Mouse (Mus musculus) midbrain, embryonic 16.5 days (tissue): ENCODE measurements around the gene Hhipl1. TPM values are rescaled to one million over a fixed set of nuclear protein-coding genes. Genes with fewer than 3 reads are reported as not detected.

Source experiments
- ATAC-seq: fragments of 200-750 bp; cut with Nextera tagmentation; 2 replicates; pipeline ENCODE4 v1.8.0; 2017; ENCODE audit warnings: moderate TSS enrichment
- H3K27ac ChIP-seq: fragments of 300-500 bp; sonication (generic); 2 replicates; pipeline ENCODE4 v1.5.1; 2014; ENCODE audit warnings: mild to moderate bottlenecking, low read length, mixed read lengths
- H3K27me3 ChIP-seq: fragments of 300-500 bp; sonication (generic); 2 replicates; pipeline ENCODE4 v1.6.1; 2014; ENCODE audit warnings: low read depth, low read length, mixed read lengths; ENCODE audit not compliant: control insufficient read depth, insufficient read depth
- H3K36me3 ChIP-seq: fragments of 300-500 bp; sonication (generic); 2 replicates; pipeline ENCODE4 v1.6.1; 2014; ENCODE audit warnings: mild to moderate bottlenecking, low read length, moderate library complexity, mixed read lengths; ENCODE audit not compliant: control insufficient read depth, insufficient read depth
- H3K4me1 ChIP-seq: fragments of 300-500 bp; sonication (generic); 2 replicates; pipeline ENCODE4 v1.6.1; 2014; ENCODE audit warnings: mild to moderate bottlenecking, low read length, mixed read lengths; ENCODE audit not compliant: control insufficient read depth, insufficient read depth
- H3K4me2 ChIP-seq: fragments of 300-500 bp; sonication (generic); 2 replicates; pipeline ENCODE4 v1.6.1; 2014; ENCODE audit warnings: mild to moderate bottlenecking, low read length, mixed read lengths
- H3K4me3 ChIP-seq: fragments of 300-500 bp; sonication (generic); 2 replicates; pipeline ENCODE4 v1.5.1; 2014; ENCODE audit warnings: low read depth, mild to moderate bottlenecking, low read length, moderate library complexity, mixed read lengths
- H3K9ac ChIP-seq: fragments of 300-500 bp; sonication (generic); 2 replicates; pipeline ENCODE4 v1.6.1; 2014; ENCODE audit warnings: low read depth, low read length, mixed read lengths
- H3K9me3 ChIP-seq: fragments of 300-500 bp; sonication (generic); replicated peaks from 2 replicates; pipeline ENCODE4 v1.6.1; 2014; ENCODE audit warnings: mild to moderate bottlenecking, low read length, mixed read lengths; ENCODE audit not compliant: control insufficient read depth, poor library complexity, severe bottlenecking
- WGBS: fragments of 180-500 bp; shearing (Covaris S2); extraction: QIAGEN DNeasy Blood & Tissue Kit; methylation state at CpG from one replicate; pipeline ENCODE4 v1.1.7; 2014; 5-methylcytosine and 5-hydroxymethylcytosine counted together
- polyA plus RNA-seq: library from polyadenylated mRNA; unstranded; fragments of >200 nt; fragmentation: Nextera tagmentation; extraction: Ambion mirVana; gene quantifications from 2 replicates; pipeline ENCODE4 v1.2.1, GENCODE M21; 2015

The Hhipl1 gene
- polyA plus RNA-seq, 1 experiment from 2014 or later: 2.7 TPM

- H3K27ac ChIP-seq: no peak overlapping the region
- no peak overlapping the region for H3K9ac ChIP-seq
- H3K4me2 ChIP-seq: no peak overlapping the region
- H3K27me3 ChIP-seq: no peaks in the 10 kb centered on the region
- no peaks in the 10 kb centered on the region for H3K9me3 ChIP-seq
- 92% methylated on average over 5 of the region's 5 CpGs for WGBS
- ATAC-seq: no peak
- no peak overlapping the region for H3K4me3 ChIP-seq
- H3K4me1 ChIP-seq: peaks cover 70% of the 10 kb centered on the region
- no peaks in the 10 kb centered on the region for H3K36me3 ChIP-seq
Observed at GRCm38 (mm10) chr12:108269699-108270098, 36.4 kb upstream of the Hhipl1 start.

- Histone ChIP-seq H3K4me3 (0 out of 2 replicates have a peak overlapping the region, but pooled peaks have one; percentile 11), H3K27ac (peak overlapping the region; percentile 34; the same call in 1 of the 2 replicates), H3K36me3 (no peaks in the 10 kb centered on the region), H3K4me1 (peaks cover 63% of the 10 kb centered on the region), H3K9me3 (no peaks in the 10 kb centered on the region), H3K9ac (peak overlapping the region; percentile 50; the same call in 1 of the 2 replicates), H3K27me3 (no peaks in the 10 kb centered on the region), H3K4me2 (peak overlapping the region; percentile 98)
- ATAC-seq: no peak
- WGBS: 47% methylated on average over 13 of the region's 13 CpGs
Observed at GRCm38 (mm10) chr12:108270240-108270919, 35.7 kb upstream of the Hhipl1 start.

GRCm38 (mm10) chr12:108271351-108272142, 34.5 kb upstream of the Hhipl1 start:
- ATAC-seq: no peak
- no peak overlapping the region for H3K27ac ChIP-seq
- no peaks in the 10 kb centered on the region for H3K27me3 ChIP-seq
- H3K36me3 ChIP-seq: no peaks in the 10 kb centered on the region
- H3K4me1 ChIP-seq: peaks cover 52% of the 10 kb centered on the region
- H3K4me2 ChIP-seq: peak overlapping the region; percentile 98
- no peaks in the 10 kb centered on the region for H3K9me3 ChIP-seq
- H3K4me3 ChIP-seq: peak overlapping the region; percentile 86
- 65% methylated on average over 16 of the region's 16 CpGs for WGBS
- H3K9ac ChIP-seq: peak overlapping the region; percentile 44

GRCm38 (mm10) chr12:108272143-108272635, 33.9 kb upstream of the Hhipl1 start:
- Histone ChIP-seq H3K4me1 (peaks cover 53% of the 10 kb centered on the region), H3K4me2 (peak overlapping the region; percentile 98), H3K4me3 (peak overlapping the region; percentile 86), H3K27ac (no peak overlapping the region), H3K9ac (peak overlapping the region; percentile 83), H3K9me3 (no peaks in the 10 kb centered on the region), H3K27me3 (no peaks in the 10 kb centered on the region), H3K36me3 (no peaks in the 10 kb centered on the region)
- ATAC-seq: no peak
- 42% methylated on average over 7 of the region's 7 CpGs for WGBS

- H3K27ac ChIP-seq: peak overlapping the region; percentile 93
- no peaks in the 10 kb centered on the region for H3K9me3 ChIP-seq
- no peaks in the 10 kb centered on the region for H3K36me3 ChIP-seq
- no peaks in the 10 kb centered on the region for H3K27me3 ChIP-seq
- no peak for ATAC-seq
- peaks cover 63% of the 10 kb centered on the region for H3K4me1 ChIP-seq
- H3K4me3 ChIP-seq: peak overlapping the region; percentile 86
- 2% methylated on average over 21 of the region's 21 CpGs for WGBS
- peak overlapping the region; percentile 83 for H3K9ac ChIP-seq
- peak overlapping the region; percentile 98 for H3K4me2 ChIP-seq
Observed at GRCm38 (mm10) chr12:108273466-108274312, 32.4 kb upstream of the Hhipl1 start.

- H3K9me3 ChIP-seq: no peaks in the 10 kb centered on the region
- peak overlapping the region; percentile 93 for H3K27ac ChIP-seq
- ATAC-seq: no peak
- WGBS: under 1% methylated on average over 27 of the region's 35 CpGs
- H3K9ac ChIP-seq: peak overlapping the region; percentile 83
- H3K27me3 ChIP-seq: no peaks in the 10 kb centered on the region
- H3K4me2 ChIP-seq: peak overlapping the region; percentile 98
- peaks cover 63% of the 10 kb centered on the region for H3K4me1 ChIP-seq
- peak overlapping the region; percentile 86 for H3K4me3 ChIP-seq
- H3K36me3 ChIP-seq: no peaks in the 10 kb centered on the region
Observed at GRCm38 (mm10) chr12:108274313-108274595, 31.8 kb upstream of the Hhipl1 start.

- Histone ChIP-seq H3K4me1 (peaks cover 58% of the 10 kb centered on the region), H3K27me3 (no peaks in the 10 kb centered on the region), H3K4me3 (peak within 1 kb of the TSS; percentile 86), H3K9me3 (no peaks in the 10 kb centered on the region), H3K27ac (peak within 1 kb of the TSS; percentile 95), H3K36me3 (no peaks in the 10 kb centered on the region), H3K9ac (peak within 1 kb of the TSS; percentile 84), H3K4me2 (peak within 1 kb of the TSS; percentile 98)
- WGBS: under 1% methylated on average over 100 of the region's 120 CpGs
- peak; percentile 51; the same call in 1 of the 2 replicates for ATAC-seq
Observed at GRCm38 (mm10) chr12:108274661-108275507, 31.2 kb upstream of the Hhipl1 start, which contains the start of gene Ccdc85c. Gene Ccdc85c (minus strand): TSS chr12:108275425.

GRCm38 (mm10) chr12:108275508-108275890, 30.6 kb upstream of the Hhipl1 start:
- Histone ChIP-seq H3K9ac (peak overlapping the region; percentile 84), H3K4me2 (peak overlapping the region; percentile 76), H3K4me3 (peak overlapping the region; percentile 86), H3K36me3 (no peaks in the 10 kb centered on the region), H3K4me1 (peaks cover 52% of the 10 kb centered on the region), H3K9me3 (no peaks in the 10 kb centered on the region), H3K27ac (peak overlapping the region; percentile 95), H3K27me3 (no peaks in the 10 kb centered on the region)
- peak; percentile 92 for ATAC-seq
- WGBS: under 1% methylated on average over 25 of the region's 37 CpGs
